Mouse (Mus musculus): ENCODE data around the gene Kdelc1. TPM values are rescaled to one million over a fixed set of nuclear protein-coding genes. Genes with fewer than 3 reads are reported as not detected.

Kdelc1 gene
- total RNA-seq, 2 experiments from 2014 or later, result 8.3 to 8.9 TPM

- TF ChIP-seq CTCF (IDR thresholded peaks at IDR 0.05), result no peak
- intact Hi-C loops (cut with DNase I), result no loop called here
- Histone ChIP-seq H3K27ac (no peak overlapping the region), H3K4me3 (no peak overlapping the region)
- DNase-seq (ENCODE audit: extremely low spot score in 1 of 2, low spot score in 2 of 2), result no peak
Observed at GRCm38 (mm10) chr1:44125590-44125989, 7.0 kb upstream of the Kdelc1 start.

- intact Hi-C loops (cut with DNase I), result loop anchor here (5.0 kb wide), 1 partner anchor 295 kb away; the partner anchor contains the start of gene Uxs1
- Histone ChIP-seq H3K4me3 (no peak overlapping the region), H3K27ac (no peak overlapping the region)
- no peak for DNase-seq (ENCODE audit: extremely low spot score in 1 of 2, low spot score in 2 of 2)
- TF ChIP-seq CTCF (IDR thresholded peaks at IDR 0.05), result no peak
Observed at GRCm38 (mm10) chr1:44122256-44122655, 3.6 kb upstream of the Kdelc1 start.

GRCm38 (mm10) chr1:44120074-44120406 is 1.4 kb upstream of the Kdelc1 start:
- no peak for TF ChIP-seq CTCF (IDR thresholded peaks at IDR 0.05)
- no peak for DNase-seq (ENCODE audit: extremely low spot score in 1 of 2, low spot score in 2 of 2)
- intact Hi-C loops (cut with DNase I), result loop anchor here (5.0 kb wide), 1 partner anchor 293 kb away; the partner anchor contains the start of gene Uxs1
- Histone ChIP-seq H3K4me3 (peak overlapping the region; percentile 94), H3K27ac (peak overlapping the region; percentile 97)

GRCm38 (mm10) chr1:44119201-44120073 is 829 bp upstream of the Kdelc1 start:
- peak; percentile 81 to 82 for DNase-seq (ENCODE audit: extremely low spot score in 1 of 2, low spot score in 2 of 2)
- TF ChIP-seq CTCF (IDR thresholded peaks at IDR 0.05), result peak; percentile 55
- intact Hi-C loops (cut with DNase I), result loop anchor here (2.0 to 5.0 kb wide), 4 partner anchors 27 to 1675 kb away; partner anchors contain the start of genes Ercc5, Tpp2, Uxs1 and Wdr75
- Histone ChIP-seq H3K27ac (peak overlapping the region; percentile 97), H3K4me3 (peak overlapping the region; percentile 94)

GRCm38 (mm10) chr1:44117571-44117970 is 1.0 kb downstream of the Kdelc1 start:
- H3K27ac ChIP-seq, result no peak overlapping the region
- intact Hi-C loops (cut with DNase I), result loop anchor here (5.0 kb wide), 1 partner anchor 185 kb away; the partner anchor contains the start of gene Tpp2
- TF ChIP-seq CTCF (IDR thresholded peaks at IDR 0.05), result no peak
- H3K4me3 ChIP-seq, result peak overlapping the region; percentile 94
- DNase-seq (ENCODE audit: extremely low spot score in 1 of 2, low spot score in 2 of 2), result no peak

- no peak for TF ChIP-seq CTCF (IDR thresholded peaks at IDR 0.05)
Observed at GRCm38 (mm10) chr1:44102939-44103338, 15.7 kb downstream of the Kdelc1 start.

GRCm38 (mm10) chr1:44102259-44102717 is 16.3 kb downstream of the Kdelc1 start, which contains the start of gene Tex30:
TSS of gene Tex30 (minus strand) at chr1:44102441.
- H3K27ac ChIP-seq, result peak within 1 kb of the TSS; percentile 63
- peak within 1 kb of the TSS; percentile 73 for H3K4me3 ChIP-seq
- TF ChIP-seq CTCF (IDR thresholded peaks at IDR 0.05), result peak; percentile 4; the same call in 1 of the 2 replicates
- peak; percentile 93 to 94 for DNase-seq (ENCODE audit: extremely low spot score in 1 of 2, low spot score in 2 of 2)
- intact Hi-C loops (cut with DNase I), result loop anchor here (1.0 kb wide), 1 partner anchor 16 kb away; the partner anchor contains the start of genes Bivm and Kdelc1

More at GRCm38 (mm10) chr1:44102939-44103338, 15.7 kb downstream of the Kdelc1 start:
- Histone ChIP-seq H3K4me3 (0 out of 2 replicates have a peak overlapping the region, but pooled peaks have one; percentile 16), H3K27ac (no peak overlapping the region)
- intact Hi-C loops (cut with DNase I), result loop anchor here (1.0 kb wide), 1 partner anchor 15 kb away; the partner anchor contains the start of genes Bivm and Kdelc1
- no peak for DNase-seq (ENCODE audit: extremely low spot score in 1 of 2, low spot score in 2 of 2)

- peak overlapping the region; percentile 73 for H3K4me3 ChIP-seq
- no peak for DNase-seq (ENCODE audit: extremely low spot score in 1 of 2, low spot score in 2 of 2)
- no peak for TF ChIP-seq CTCF (IDR thresholded peaks at IDR 0.05)
- intact Hi-C loops (cut with DNase I), result loop anchor here (1.0 kb wide), 1 partner anchor 17 kb away; the partner anchor contains the start of genes Bivm and Kdelc1
- peak overlapping the region; percentile 63 for H3K27ac ChIP-seq
Observed at GRCm38 (mm10) chr1:44101448-44102225, 17.0 kb downstream of the Kdelc1 start.

- TF ChIP-seq CTCF (IDR thresholded peaks at IDR 0.05), result peak; percentile 80
- no peak overlapping the region for H3K27ac ChIP-seq
- intact Hi-C loops (cut with DNase I), result loop anchor here (2.0 to 5.0 kb wide), 2 partner anchors 162 to 302 kb away; no protein-coding TSS in a partner anchor
- H3K4me3 ChIP-seq, result no peak overlapping the region
- peak; percentile 47 to 59 for DNase-seq (ENCODE audit: extremely low spot score in 1 of 2, low spot score in 2 of 2)
Observed at GRCm38 (mm10) chr1:44064625-44065024, 54.0 kb downstream of the Kdelc1 start.

GRCm38 (mm10) chr1:44063439-44063838 is 55.2 kb downstream of the Kdelc1 start:
- Histone ChIP-seq H3K27ac (no peak overlapping the region), H3K4me3 (no peak overlapping the region)
- no peak for DNase-seq (ENCODE audit: extremely low spot score in 1 of 2, low spot score in 2 of 2)
- TF ChIP-seq CTCF (IDR thresholded peaks at IDR 0.05), result no peak
- intact Hi-C loops (cut with DNase I), result loop anchor here (5.0 kb wide), 1 partner anchor 301 kb away; no protein-coding TSS in a partner anchor

- intact Hi-C loops (cut with DNase I), result loop anchor here (5.0 kb wide), 1 partner anchor 300 kb away; no protein-coding TSS in a partner anchor
- no peak for DNase-seq (ENCODE audit: extremely low spot score in 1 of 2, low spot score in 2 of 2)
- Histone ChIP-seq H3K4me3 (no peak within 1 kb of the TSS), H3K27ac (no peak within 1 kb of the TSS)
- TF ChIP-seq CTCF (IDR thresholded peaks at IDR 0.05), result no peak
Observed at GRCm38 (mm10) chr1:44061836-44062235, 56.8 kb downstream of the Kdelc1 start, which contains the start of gene Gm8251. TSS of gene Gm8251 (minus strand) at chr1:44061936.
